Mouse (Mus musculus): ENCODE measurements around the gene Gkap1.

DNA sequence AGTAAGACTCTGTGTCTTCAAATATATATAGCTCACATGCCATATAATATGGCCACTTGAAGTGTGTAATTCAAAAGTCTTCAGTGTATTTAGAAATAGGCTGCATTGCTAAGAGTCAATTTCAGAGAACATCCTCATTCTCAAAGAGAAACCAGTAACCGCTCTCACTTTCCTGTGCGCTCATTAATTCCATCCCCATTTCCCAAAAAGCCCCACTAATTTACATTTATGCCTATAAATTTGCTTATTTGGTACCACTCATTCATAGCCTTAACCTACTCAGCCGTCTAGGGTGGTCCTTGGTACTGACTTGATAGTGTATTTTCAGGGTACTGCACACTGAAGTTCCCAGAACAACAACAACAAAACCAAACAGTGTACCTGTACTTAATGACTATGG is 73.6 kb downstream of the Gkap1 start:
- no peak for TF ChIP-seq CTCF (IDR thresholded peaks at IDR 0.05; ENCODE audit: extremely low read depth, insufficient read length, insufficient replicate concordance, low read depth, low read length)
- TF ChIP-seq POLR2A (IDR thresholded peaks at IDR 0.05; ENCODE audit: low read depth, low read length), result no peak

Data from small intestine, adult 2 months (tissue).